Mouse (Mus musculus): ENCODE results near the gene Stra8. TPM values are rescaled to one million over a fixed set of nuclear protein-coding genes. Genes with fewer than 3 reads are reported as not detected.
A peak's percentile ranks its signal among the peaks of the same experiment; 100 is the strongest.

Stra8 gene
- polyA plus RNA-seq (2015; fragmentation: Nextera tagmentation; extraction: Ambion mirVana), result not detected in 2 replicates

- no peak within 1 kb of the TSS for H3K9ac ChIP-seq (ENCODE audit: low read depth, low read length)
- H3K9me3 ChIP-seq (ENCODE audit: control insufficient read depth, low read length), result no peaks in the 10 kb centered on the region
- no peak within 1 kb of the TSS for H3K27ac ChIP-seq (ENCODE audit: low read depth, low read length)
- ATAC-seq, result no peak
- no peaks in the 10 kb centered on the region for H3K36me3 ChIP-seq (ENCODE audit: control insufficient read depth, insufficient read depth, low read length)
- H3K4me1 ChIP-seq (ENCODE audit: control insufficient read depth, insufficient read depth, low read depth, low read length), result no peaks in the 10 kb centered on the region
- 58% methylated on average over 10 of the region's 10 CpGs for WGBS
- no peak within 1 kb of the TSS for H3K4me3 ChIP-seq (ENCODE audit: low read length)
- H3K27me3 ChIP-seq (replicated peaks; ENCODE audit: control insufficient read depth, insufficient read depth, low read length), result no peaks in the 10 kb centered on the region
- no peak within 1 kb of the TSS for H3K4me2 ChIP-seq (ENCODE audit: low read length)
Observed at GRCm38 (mm10) chr6:34919956-34920355, at the start of gene Stra8. Gene Stra8 (plus strand): TSS chr6:34920163.

- H3K4me2 ChIP-seq (ENCODE audit: low read length), result no peak overlapping the region
- H3K4me3 ChIP-seq (ENCODE audit: low read length), result no peak overlapping the region
- no peaks in the 10 kb centered on the region for H3K36me3 ChIP-seq (ENCODE audit: control insufficient read depth, insufficient read depth, low read length)
- no peaks in the 10 kb centered on the region for H3K4me1 ChIP-seq (ENCODE audit: control insufficient read depth, insufficient read depth, low read depth, low read length)
- H3K9me3 ChIP-seq (ENCODE audit: control insufficient read depth, low read length), result no peaks in the 10 kb centered on the region
- whole genome bisulfite sequencing, result 68% methylated on average over 5 of the region's 5 CpGs
- ATAC-seq, result no peak
- no peak overlapping the region for H3K27ac ChIP-seq (ENCODE audit: low read depth, low read length)
- H3K9ac ChIP-seq (ENCODE audit: low read depth, low read length), result no peak overlapping the region
- no peaks in the 10 kb centered on the region for H3K27me3 ChIP-seq (replicated peaks; ENCODE audit: control insufficient read depth, insufficient read depth, low read length)
Observed at GRCm38 (mm10) chr6:34870724-34871123, 49.2 kb upstream of the Stra8 start.

GRCm38 (mm10) chr6:34871929-34872328 lies 48.0 kb upstream of the Stra8 start:
- Histone ChIP-seq H3K27ac (ENCODE audit: low read depth, low read length) (no peak overlapping the region), H3K9ac (ENCODE audit: low read depth, low read length) (no peak overlapping the region), H3K4me1 (ENCODE audit: control insufficient read depth, insufficient read depth, low read depth, low read length) (peaks cover 4% of the 10 kb centered on the region), H3K4me3 (ENCODE audit: low read length) (no peak overlapping the region), H3K9me3 (ENCODE audit: control insufficient read depth, low read length) (no peaks in the 10 kb centered on the region), H3K36me3 (ENCODE audit: control insufficient read depth, insufficient read depth, low read length) (no peaks in the 10 kb centered on the region), H3K4me2 (ENCODE audit: low read length) (no peak overlapping the region), H3K27me3 (replicated peaks; ENCODE audit: control insufficient read depth, insufficient read depth, low read length) (no peaks in the 10 kb centered on the region)
- WGBS, result 90% methylated on average over 7 of the region's 7 CpGs
- no peak for ATAC-seq

DNA sequence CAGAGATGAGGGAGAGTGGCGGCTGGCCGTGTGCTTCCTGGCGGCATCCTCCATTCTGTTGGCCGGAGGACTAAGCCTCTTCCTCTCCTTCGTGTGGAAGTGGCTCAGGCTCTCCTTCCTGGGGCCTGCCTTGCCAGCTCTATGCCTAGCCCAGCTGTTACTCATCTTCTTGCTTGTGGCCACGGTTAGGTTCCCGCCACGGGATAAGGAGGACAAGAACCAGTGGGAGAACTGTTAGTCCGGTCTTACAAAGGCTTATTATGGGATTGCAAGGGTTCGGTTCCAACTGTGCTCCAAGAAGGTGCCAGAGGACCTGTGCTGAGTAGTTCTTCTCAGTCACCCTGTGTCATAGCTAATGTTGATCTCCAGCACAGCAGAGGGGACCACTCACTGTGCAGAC lies 47.1 kb upstream of the Stra8 start:
- peaks cover 8% of the 10 kb centered on the region for H3K4me1 ChIP-seq (ENCODE audit: control insufficient read depth, insufficient read depth, low read depth, low read length)
- ATAC-seq, result no peak
- H3K4me2 ChIP-seq (ENCODE audit: low read length), result no peak overlapping the region
- H3K36me3 ChIP-seq (ENCODE audit: control insufficient read depth, insufficient read depth, low read length), result no peaks in the 10 kb centered on the region
- H3K9me3 ChIP-seq (ENCODE audit: control insufficient read depth, low read length), result no peaks in the 10 kb centered on the region
- WGBS, result 87% methylated on average over 10 of the region's 10 CpGs
- H3K27ac ChIP-seq (ENCODE audit: low read depth, low read length), result no peak overlapping the region
- no peak overlapping the region for H3K9ac ChIP-seq (ENCODE audit: low read depth, low read length)
- H3K27me3 ChIP-seq (replicated peaks; ENCODE audit: control insufficient read depth, insufficient read depth, low read length), result no peaks in the 10 kb centered on the region
- H3K4me3 ChIP-seq (ENCODE audit: low read length), result no peak overlapping the region

DNA sequence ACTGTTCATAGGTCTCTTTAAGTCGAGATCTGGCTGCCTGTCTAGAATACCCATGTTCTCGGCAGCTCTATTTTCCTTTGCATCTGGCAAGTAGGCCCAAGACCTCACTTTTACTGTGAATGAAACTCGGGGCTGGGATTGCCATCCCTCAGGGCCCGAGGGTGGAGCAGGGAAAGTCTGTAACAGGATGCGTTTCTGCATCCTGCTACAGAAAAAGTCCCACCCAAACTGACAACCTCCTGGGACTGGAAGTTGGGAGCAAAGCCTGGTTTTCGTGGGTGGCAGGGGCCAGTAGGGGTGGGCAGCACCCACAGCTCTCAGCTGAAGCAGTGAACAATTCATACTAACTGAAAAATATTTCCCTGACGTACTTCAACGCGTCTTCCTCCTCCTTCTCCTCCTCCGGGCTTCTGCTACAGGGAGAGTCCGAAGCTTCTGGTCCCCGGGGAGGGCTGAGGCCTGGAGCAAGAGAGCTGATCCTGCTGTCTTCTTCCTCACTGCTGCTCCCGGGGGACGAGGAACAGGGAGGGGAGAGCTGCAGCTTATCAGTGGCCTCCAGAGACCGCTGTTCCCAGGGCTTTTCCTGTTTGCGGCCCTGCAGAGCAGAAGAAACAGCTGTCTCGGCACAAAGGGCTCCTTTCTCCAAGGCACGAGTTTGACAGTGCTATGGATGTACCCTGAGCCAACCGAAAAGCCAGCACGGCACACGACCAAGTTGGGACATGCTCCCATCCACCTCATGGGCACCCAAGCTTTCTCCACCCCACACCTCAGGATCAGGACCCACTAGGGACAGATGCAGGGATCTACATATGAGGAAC lies 45.7 kb upstream of the Stra8 start:
- Histone ChIP-seq H3K9ac (ENCODE audit: low read depth, low read length) (no peak overlapping the region), H3K4me1 (ENCODE audit: control insufficient read depth, insufficient read depth, low read depth, low read length) (peaks cover 13% of the 10 kb centered on the region), H3K9me3 (ENCODE audit: control insufficient read depth, low read length) (no peaks in the 10 kb centered on the region), H3K36me3 (ENCODE audit: control insufficient read depth, insufficient read depth, low read length) (no peaks in the 10 kb centered on the region), H3K27ac (ENCODE audit: low read depth, low read length) (no peak overlapping the region), H3K4me2 (ENCODE audit: low read length) (no peak overlapping the region), H3K4me3 (ENCODE audit: low read length) (no peak overlapping the region), H3K27me3 (replicated peaks; ENCODE audit: control insufficient read depth, insufficient read depth, low read length) (no peaks in the 10 kb centered on the region)
- WGBS, result 72% methylated on average over 21 of the region's 21 CpGs
- ATAC-seq, result no peak

- no peaks in the 10 kb centered on the region for H3K27me3 ChIP-seq (replicated peaks; ENCODE audit: control insufficient read depth, insufficient read depth, low read length)
- no peaks in the 10 kb centered on the region for H3K36me3 ChIP-seq (ENCODE audit: control insufficient read depth, insufficient read depth, low read length)
- H3K9me3 ChIP-seq (ENCODE audit: control insufficient read depth, low read length), result no peaks in the 10 kb centered on the region
- ATAC-seq, result no peak
- no peak overlapping the region for H3K9ac ChIP-seq (ENCODE audit: low read depth, low read length)
- peaks cover 13% of the 10 kb centered on the region for H3K4me1 ChIP-seq (ENCODE audit: control insufficient read depth, insufficient read depth, low read depth, low read length)
- H3K4me2 ChIP-seq (ENCODE audit: low read length), result no peak overlapping the region
- WGBS, result 87% methylated on average over 14 of the region's 15 CpGs
- H3K4me3 ChIP-seq (ENCODE audit: low read length), result no peak overlapping the region
- no peak overlapping the region for H3K27ac ChIP-seq (ENCODE audit: low read depth, low read length)
Observed at GRCm38 (mm10) chr6:34875268-34875761, 44.6 kb upstream of the Stra8 start.

- Histone ChIP-seq H3K4me2 (ENCODE audit: low read length) (no peak overlapping the region; the same call in 1 of the 2 replicates), H3K9me3 (ENCODE audit: control insufficient read depth, low read length) (no peaks in the 10 kb centered on the region), H3K27me3 (replicated peaks; ENCODE audit: control insufficient read depth, insufficient read depth, low read length) (no peaks in the 10 kb centered on the region), H3K9ac (ENCODE audit: low read depth, low read length) (no peak overlapping the region), H3K27ac (ENCODE audit: low read depth, low read length) (no peak overlapping the region), H3K4me3 (ENCODE audit: low read length) (no peak overlapping the region), H3K36me3 (ENCODE audit: control insufficient read depth, insufficient read depth, low read length) (no peaks in the 10 kb centered on the region), H3K4me1 (ENCODE audit: control insufficient read depth, insufficient read depth, low read depth, low read length) (peaks cover 13% of the 10 kb centered on the region)
- ATAC-seq, result no peak
- 51% methylated on average over 12 of the region's 12 CpGs for WGBS
Observed at GRCm38 (mm10) chr6:34875966-34876834, 43.8 kb upstream of the Stra8 start.

DNA sequence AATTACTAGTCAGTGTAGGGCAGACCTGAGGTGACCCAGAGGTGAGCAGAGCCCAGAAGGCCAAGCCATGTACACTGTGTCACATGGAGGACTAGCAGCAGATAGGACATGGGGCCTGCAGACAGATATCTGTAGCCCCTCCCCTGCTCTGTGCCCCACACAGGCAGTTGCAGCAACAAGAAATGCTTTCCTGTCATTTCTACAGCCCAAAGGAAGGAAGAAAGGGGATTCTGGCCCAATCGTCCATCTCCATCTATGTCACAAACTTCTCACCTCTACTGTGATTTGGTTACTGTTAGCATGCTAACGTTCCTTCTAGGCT lies 43.2 kb upstream of the Stra8 start:
- WGBS, result 62% methylated on average over 2 of the region's 2 CpGs
- Histone ChIP-seq H3K9ac (ENCODE audit: low read depth, low read length) (peak overlapping the region; percentile 85; the same call in 1 of the 2 replicates), H3K27me3 (replicated peaks; ENCODE audit: control insufficient read depth, insufficient read depth, low read length) (no peaks in the 10 kb centered on the region), H3K36me3 (ENCODE audit: control insufficient read depth, insufficient read depth, low read length) (0 out of 2 replicates have a peak, but pooled peaks cover 2% of the 10 kb centered on the region), H3K27ac (ENCODE audit: low read depth, low read length) (no peak overlapping the region), H3K4me2 (ENCODE audit: low read length) (peak overlapping the region; percentile 69), H3K9me3 (ENCODE audit: control insufficient read depth, low read length) (no peaks in the 10 kb centered on the region), H3K4me3 (ENCODE audit: low read length) (no peak overlapping the region; the same call in 1 of the 2 replicates), H3K4me1 (ENCODE audit: control insufficient read depth, insufficient read depth, low read depth, low read length) (peaks cover 13% of the 10 kb centered on the region)
- no peak for ATAC-seq

Measured in hindbrain, embryonic 16.5 days (tissue).